Mouse (Mus musculus) C2C12 (cell line): ENCODE measurements around the gene Sis.

Experiments
- CTCF ChIP-seq: IDR thresholded peaks from one replicate; pipeline ENCODE4 v1.5.1; 2011; ENCODE audit not compliant: control insufficient read depth, insufficient read depth, insufficient read length
- MYOD1 ChIP-seq: IDR thresholded peaks from one replicate; pipeline ENCODE4 v1.6.1; 2011; ENCODE audit warnings: low read depth; ENCODE audit not compliant: control insufficient read depth, insufficient read length

DNA sequence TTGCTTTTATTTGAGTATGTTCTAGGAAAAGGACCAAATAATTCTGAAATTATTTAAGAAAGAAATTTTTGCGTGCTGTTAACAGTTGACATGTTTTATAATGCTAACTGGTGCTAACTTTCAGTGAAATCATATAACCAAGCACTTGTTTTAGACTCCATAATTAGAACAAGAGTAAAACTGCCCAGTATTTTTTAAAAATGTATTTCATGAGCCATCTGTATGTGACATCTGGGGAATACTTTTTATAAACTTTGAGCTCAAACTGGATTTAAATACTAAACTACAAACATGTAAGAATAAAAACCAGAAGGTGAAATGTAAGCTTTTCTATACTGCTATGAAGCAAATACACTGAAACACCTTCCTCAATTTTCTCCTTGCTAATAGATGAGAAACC lies 112.3 kb downstream of the Sis start:
- TF ChIP-seq CTCF, result no peak
- no peak for TF ChIP-seq MYOD1
